Mouse (Mus musculus): ENCODE measurements around the gene Rad23b.

DNA sequence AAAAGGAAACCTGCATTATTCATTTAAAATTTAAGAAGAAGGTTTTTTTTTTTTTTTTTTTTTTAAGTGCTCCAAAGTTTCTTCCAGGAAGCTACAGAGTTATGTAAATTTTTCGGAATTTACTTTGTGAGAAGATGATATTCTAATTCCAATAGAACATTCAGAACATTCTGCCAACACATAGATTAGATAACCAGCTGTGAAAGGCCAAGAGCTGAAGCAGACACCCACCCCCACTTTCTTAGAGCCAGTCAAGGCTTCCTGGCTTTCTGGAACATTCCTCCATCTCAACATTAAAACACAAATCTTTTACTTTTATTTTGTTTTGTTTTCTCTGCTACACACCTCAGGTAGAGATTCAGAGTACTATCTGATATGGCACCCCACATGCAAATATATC, 10.9 kb upstream of the Rad23b start:
- TF ChIP-seq CTCF (IDR thresholded peaks at IDR 0.05; ENCODE audit: insufficient read depth, low read depth, low read length) (no peak), POLR2A (IDR thresholded peaks at IDR 0.05; ENCODE audit: insufficient read depth, low read depth, low read length) (no peak)
